Mouse (Mus musculus): ENCODE results near the gene Phip. TPM values are rescaled to one million over a fixed set of nuclear protein-coding genes. Genes with fewer than 3 reads are reported as not detected.
A peak's percentile ranks its signal among the peaks of the same experiment; 100 is the strongest.

Phip gene
- total RNA-seq, 2 experiments from 2014 or later, result 52.1 to 53.4 TPM

DNA sequence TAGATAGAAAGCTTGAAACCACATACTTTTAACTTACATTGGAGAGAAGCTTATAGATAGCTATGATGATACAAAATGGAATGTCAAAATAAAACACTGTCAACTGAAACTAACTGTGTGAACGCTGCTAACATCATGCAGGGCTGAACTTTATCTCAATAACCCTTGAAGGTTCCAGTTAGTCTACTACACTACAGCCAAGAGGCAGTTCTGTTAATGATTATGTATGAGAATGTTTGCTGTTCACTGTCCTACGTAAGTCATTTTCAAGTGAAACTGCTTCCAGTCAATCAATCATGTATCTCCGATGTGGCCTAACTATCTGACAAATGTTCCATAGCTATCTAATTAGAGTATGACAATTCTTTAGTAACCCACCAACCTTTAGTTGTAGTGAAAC is 107.6 kb downstream of the Phip start:
- DNase-seq, result no peak

DNA sequence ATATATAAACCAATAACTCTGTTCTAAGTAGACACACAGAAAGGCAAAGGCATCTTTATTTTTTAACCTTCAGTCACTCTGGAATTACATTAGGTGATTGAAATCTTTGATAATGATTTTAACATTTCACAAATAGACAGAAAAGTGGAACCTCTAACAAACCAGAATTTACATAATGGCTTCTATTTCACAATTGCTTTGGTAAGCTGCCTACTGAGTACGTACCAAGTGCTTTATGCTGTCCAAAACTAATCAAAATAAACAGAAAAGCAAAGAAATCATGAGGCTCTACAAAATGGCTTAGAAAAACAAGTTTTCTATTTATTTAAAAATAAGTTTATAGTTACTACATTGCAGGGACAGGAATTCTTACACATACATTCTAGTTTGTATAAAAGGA is 109.2 kb downstream of the Phip start:
- DNase-seq, result no peak

DNA sequence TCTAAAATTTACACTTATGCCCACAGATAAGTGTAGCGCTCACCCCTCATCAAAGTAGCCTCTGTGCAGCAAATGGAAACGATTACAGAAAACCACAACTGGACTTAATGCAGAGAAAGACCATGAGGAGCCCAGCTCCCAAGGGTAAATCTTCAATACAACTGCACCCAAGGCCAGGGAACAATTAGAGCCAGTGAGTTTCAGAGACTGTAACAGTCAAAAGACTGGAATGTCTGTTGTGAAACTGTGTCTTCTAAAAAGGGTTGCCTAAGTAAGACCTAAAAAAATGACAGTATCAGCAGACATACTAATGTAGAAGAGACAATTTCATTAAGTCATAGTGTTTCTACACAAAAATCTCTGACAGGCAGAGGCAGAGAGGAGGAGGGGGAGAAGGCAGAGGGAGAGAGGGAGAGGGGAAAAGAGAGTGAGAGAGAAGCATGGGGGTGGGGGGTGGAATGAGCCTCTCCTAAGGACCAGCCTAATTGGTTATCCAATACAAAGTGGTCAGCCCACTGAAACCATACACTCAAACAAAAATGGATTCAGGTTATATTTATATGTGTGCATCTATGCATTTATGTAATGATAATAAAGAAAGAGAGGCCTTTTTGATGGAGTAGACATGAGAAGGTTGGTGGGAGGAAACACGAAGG is 113.4 kb downstream of the Phip start:
- no peak for DNase-seq

DNA sequence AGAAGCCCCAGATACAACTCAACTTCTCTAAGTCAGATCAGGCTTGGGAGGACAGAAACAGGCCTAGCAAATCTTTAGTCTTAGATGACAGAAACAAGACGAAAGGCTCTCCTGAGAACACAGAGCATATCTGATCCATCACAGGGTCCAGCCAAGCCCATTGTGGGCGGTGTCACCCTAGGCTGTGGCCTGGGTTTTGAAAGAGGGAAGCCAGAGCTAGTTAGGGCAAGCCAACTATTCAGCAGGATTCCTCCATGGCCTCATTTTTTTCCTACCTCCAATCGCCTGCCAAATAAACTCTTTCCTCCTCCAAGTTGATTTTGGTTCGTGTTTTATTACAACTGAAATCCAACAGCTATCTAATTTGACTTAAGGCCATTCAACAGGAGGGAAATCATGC is 114.0 kb downstream of the Phip start:
- DNase-seq, result no peak

DNA sequence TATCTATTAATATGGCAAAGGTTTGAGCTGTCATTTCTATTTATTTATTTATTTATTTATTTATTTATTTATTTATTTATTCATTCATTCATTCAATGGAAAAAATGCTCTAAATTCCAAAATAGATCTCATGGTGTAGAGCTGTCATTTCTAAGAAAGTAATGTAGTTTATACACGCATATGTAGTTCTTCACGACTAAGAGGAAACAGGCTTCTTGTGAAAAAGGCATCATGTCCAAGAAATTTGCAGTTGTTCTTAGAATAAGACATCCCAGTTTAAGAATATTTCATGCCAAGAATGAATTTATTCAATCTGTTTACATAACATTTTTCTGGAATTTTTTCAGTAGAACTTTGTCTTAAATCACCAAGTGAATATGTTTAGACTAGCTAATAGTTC is 114.5 kb downstream of the Phip start:
- no peak for DNase-seq

DNA sequence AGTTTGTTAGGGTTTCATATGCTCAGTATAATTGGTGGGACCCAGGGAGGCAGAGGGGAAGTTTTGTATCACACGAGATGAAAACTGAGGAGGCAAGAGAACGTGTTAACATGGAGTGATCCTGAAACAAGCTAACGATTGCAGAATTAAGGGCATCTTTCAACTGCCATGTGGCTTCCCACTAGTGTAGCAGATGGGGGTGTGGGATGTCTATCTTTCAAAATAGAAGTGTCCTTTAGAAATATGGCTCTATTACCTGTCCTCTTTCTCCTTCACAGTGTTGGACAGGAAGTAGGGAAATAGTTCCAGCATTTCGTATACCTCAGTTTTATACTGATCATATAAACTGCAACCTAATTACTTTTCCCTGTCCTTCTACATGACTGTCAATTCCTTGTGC is 119.1 kb downstream of the Phip start:
- DNase-seq, result no peak

DNA sequence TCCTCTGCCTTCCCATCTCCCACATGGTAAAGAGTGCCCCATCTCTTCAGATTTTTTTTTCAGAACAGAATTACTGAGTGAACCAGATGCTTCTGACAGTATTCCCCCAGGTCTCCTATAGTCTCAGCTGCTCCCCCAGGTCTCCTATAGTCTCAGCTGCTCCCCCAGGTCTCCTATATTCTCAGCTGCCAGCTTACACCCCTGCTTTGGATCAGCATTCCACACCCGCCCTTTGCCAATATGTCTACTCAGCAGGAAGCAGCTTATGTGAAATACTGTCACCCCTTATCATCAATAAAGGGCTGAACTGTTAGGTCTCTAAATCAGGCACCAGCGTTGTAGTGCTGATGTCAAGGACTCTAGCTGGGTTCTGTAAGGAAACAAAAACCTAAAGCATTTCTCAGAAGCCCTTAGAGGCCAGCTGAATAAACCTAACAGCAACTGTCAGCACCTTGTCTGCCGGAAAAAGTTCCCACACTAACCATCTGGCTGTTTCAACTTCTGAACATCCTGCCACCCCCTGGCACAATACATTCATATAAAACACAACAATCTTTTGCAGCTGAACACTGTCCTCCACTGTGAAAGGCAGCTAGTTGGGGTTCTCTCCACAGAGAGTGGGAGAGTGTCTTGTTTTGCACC is 120.2 kb downstream of the Phip start:
- no peak for DNase-seq

DNA sequence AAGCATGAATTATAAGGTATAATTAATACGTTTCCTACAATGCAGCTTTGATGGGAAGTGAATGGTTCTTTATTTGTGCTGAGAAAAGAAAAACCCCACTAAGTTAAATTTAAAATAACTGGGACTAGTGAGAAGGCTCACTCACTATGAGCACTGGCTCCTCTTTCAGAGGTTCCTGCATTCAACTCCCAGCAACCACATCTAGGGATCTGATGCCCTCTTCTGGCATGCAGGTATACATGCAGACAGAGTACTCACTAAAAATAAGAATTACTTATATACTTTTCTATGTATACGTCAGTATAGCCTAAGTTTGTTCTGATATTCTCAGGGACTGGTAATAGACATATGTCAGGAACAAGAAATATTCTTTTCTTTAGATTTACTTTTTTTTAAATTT is 121.3 kb downstream of the Phip start:
- peak; percentile 18 for DNase-seq

DNA sequence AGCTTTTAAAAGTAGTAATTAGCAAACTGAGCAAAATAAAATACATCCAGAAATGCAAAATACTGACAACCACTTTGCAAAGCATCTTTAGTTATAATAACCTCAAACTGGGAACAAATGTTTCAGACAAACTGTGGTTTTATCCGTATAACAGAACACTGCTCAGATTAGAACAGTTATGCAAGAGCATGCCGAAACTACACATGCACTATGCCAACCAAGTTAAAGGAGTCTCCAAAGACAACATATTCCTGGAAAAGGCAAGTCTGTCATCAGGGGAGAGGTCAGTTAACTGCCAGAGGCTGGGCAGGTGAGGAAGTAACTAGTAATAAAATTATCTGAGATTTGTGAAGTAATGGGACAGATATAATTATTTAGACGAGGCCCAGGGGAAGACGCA is 132.6 kb downstream of the Phip start:
- DNase-seq, result no peak

DNA sequence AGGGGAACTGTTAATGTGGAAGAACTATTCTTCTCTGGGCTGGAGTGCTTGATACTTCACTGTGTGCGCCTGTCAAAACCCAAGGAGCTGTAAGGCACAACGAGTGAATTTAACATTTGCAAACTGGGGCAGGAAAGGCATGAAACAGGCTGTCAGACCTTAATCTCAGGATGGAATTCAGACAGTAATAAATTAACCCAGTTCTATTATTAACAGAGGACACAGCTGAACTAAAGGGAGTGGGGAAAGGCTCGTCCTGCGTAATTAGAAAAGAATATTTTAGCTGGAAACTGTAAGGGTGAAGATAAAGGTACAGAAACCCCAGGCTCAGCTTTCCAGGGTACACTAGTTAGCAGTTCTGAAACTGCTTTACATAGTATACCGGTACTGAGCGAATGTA is 139.4 kb downstream of the Phip start:
- no peak for DNase-seq

DNA sequence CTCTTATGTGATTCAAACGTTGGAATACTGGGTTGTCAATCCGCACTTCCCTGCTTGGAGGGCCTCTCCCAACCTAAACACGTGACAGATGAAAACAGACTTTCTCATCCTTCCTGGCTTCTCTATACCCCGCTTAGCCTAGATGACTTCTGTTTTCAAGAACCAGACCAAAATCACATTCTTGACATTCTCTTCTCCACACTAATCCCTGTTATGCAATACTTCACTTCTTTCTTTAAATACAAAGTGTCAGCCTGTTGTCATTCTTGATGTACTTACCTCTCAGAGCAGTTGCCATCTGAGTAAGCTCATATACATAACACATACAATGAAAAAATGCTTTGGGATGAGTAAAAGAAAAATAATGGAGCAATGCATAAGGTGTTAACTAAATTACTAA is 143.4 kb downstream of the Phip start:
- no peak for DNase-seq

DNA sequence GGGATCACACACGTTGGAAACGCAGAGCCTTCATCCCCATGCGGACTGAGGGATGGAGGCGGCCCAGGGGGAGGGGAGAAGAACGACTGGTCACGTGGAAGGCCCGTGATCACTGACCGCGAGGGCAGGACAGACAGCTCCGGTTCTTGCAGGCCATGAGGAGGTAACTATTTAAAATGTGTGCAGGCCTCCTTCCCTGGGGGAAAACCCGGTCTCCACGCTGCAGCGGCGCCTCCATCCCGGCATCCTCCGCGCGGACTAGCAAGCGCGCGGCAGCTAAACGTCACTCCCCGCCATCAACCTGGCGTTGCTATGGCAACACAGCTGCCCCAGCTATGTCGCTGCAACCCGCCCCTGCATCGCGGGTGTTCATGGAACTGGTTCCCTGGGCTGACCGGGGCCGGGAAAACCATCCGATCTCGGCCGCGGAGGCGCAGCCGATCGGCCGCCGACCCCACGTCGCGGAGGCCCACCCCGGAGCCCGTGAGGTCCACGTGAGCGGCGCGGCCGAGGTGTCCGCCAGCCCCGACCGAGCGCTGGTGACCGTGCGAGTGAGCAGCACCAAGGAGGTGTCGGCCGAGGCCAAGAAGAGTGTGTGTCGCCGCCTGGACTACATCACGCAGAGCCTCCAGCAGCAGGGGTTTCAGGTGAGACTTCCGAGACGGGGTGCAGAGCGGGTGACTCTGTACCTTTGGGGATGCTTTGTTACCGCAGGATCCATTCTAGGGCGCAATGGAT is 145.5 kb downstream of the Phip start:
- peak; percentile 83 for DNase-seq

DNA sequence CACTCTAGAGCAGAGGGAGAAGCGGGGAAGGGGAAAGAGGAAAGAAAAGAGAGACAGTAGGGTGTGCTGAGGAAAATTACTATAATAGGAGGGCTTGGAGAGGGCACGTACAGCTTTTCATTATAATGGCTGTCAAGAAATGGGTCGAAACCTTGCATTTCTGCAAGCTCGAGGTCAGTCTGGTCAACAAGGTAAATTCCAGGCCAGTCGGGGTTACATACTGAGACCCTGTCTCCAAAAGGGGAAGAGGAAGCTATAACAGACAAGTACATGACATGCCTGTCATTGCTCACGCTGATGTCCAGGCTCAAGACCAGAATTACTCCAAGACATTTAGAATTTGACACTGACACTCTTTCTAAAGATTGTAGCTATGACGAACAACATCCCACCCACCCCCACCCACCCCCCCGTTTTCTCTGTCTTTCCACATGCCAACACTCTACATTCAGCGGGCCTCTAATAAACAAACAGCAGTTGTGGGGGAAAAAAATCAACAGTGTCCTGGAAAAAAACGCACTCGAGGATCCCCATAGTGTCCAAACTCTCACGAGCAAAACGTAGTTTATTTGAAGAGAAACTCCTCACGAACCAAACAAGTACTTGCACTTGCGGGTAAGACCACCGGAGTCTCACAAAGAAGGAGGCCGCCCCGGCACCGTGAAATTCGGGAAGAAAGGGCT is 146.2 kb downstream of the Phip start, which contains the start of gene Irak1bp1:
Irak1bp1 (plus strand) TSS at position 534 of the 683 bp plus-strand sequence.
- DNase-seq, result no peak

DNA sequence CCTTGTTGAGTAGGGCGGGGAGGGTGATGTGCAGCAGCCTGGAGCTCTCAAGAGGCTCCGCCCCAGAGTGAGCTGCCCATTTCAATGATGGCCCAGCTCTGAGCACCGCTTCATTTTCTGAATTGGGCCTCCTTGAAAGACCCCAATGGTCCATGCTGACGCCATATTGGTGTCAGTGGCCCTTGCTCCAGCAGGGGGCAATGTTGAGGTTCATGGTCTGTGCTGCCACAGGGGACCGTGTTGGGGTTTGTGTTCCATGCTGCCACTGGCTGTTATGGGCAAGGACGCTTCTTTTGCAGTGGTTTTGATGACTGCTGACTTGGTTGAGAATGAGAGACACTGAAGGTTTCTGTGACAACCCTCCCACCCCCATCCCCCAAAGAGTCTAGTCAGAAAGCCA is 148.9 kb downstream of the Phip start:
- no peak for DNase-seq

Other genes starting within 250 kb of the Phip start
- gene Irak1bp1, start 146.0 kb downstream of the Phip start, total RNA-seq (2021), result 1 to 10 TPM; 3.9 to 4.1 TPM
- 10 to 100 TPM; 47.0 to 47.5 TPM for gene Hmgn3, start 171.2 kb upstream of the Phip start, total RNA-seq (2021)

All from heart, postnatal 4 days (tissue).